Mouse (Mus musculus) thymus, postnatal 10 days (tissue): ENCODE results near the gene Aurkaip1.
A peak's percentile ranks its signal among the peaks of the same experiment; 100 is the strongest.
"Not testable (repeated sequence)": the region's sequence is repeated elsewhere in the genome, so short reads cannot be mapped to it uniquely, and the experiment has no call there.

Experiments
- DNase-seq, 2 experiments: peaks; one replicate each; pipeline ENCODE4 v3.0.0; 2021; ENCODE audit warnings: low spot score in 2 of 2

The Aurkaip1 gene

DNA sequence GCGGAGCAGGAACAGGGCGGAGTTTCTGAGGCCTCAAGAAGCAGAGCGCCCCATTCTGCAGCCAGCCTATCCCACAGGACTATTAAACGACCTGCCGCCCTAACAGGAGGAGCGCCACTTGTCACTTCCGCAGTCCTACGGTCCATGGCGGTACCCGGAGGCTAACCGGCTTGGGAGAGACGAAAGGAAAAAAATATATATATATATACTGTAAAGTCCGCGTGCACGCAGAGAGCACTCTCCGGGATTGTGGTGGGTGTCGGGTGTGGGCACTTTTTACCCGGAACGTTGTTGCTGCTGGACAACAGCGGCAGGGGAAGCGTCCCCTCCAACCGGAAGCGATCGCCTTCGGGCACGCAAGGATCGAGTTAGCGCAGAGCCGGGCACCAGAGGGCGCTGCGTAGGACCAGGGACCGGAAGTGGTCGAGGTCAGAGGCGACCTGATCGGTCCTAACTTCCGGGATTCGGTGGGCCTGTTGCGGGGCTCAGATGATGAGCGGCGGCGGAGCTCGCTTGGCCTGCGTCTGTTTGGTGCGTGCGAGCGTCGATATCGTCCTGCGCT is at the start of gene Aurkaip1:
Gene Aurkaip1, plus strand, starts transcription at position 68 of the 562 bp plus-strand sequence.
- DNase-seq = peak; percentile 92 to 96

- DNase-seq = no peak
Measured at GRCm38 (mm10) chr4:155783486-155784080, 47.5 kb upstream of the Aurkaip1 start.

- peak; percentile 38 to 66 for DNase-seq
Measured at GRCm38 (mm10) chr4:155784081-155784701, 46.9 kb upstream of the Aurkaip1 start.

GRCm38 (mm10) chr4:155785246-155785645 is 45.8 kb upstream of the Aurkaip1 start:
- no peak for DNase-seq

DNA sequence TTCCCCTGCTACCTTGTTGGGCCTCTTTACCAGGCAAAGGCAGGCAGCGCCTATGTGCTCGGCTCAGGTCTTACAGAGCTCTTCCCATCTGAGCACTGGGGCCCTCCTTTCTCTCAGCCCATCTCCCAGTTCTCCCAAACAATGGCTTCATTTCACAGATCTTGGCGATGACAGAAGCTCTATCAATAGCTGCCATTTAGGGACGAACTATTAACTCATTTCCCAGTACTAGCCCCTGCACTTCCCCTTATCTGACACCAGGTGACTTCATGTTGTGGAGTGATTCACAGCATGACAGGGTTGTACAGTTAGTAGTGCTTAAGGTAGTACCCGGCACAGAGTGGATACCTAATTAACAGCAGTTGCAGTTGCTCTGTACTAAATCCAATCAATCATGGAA is 45.3 kb upstream of the Aurkaip1 start, which contains the start of gene Tmem88b:
Gene Tmem88b, minus strand, starts transcription at position 56 of the 400 bp plus-strand sequence.
- DNase-seq = no peak

- DNase-seq = no peak
Measured at GRCm38 (mm10) chr4:155788300-155788699, 42.8 kb upstream of the Aurkaip1 start.

- DNase-seq = not testable (repeated sequence)
Measured at GRCm38 (mm10) chr4:155788833-155789232, 42.2 kb upstream of the Aurkaip1 start.

GRCm38 (mm10) chr4:155790021-155790489 is 41.0 kb upstream of the Aurkaip1 start, which contains the start of gene Ankrd65:
Gene Ankrd65 (plus strand): TSS chr4:155790439.
- no peak for DNase-seq

- DNase-seq = no peak
Measured at GRCm38 (mm10) chr4:155790650-155791161, 40.4 kb upstream of the Aurkaip1 start.

DNA sequence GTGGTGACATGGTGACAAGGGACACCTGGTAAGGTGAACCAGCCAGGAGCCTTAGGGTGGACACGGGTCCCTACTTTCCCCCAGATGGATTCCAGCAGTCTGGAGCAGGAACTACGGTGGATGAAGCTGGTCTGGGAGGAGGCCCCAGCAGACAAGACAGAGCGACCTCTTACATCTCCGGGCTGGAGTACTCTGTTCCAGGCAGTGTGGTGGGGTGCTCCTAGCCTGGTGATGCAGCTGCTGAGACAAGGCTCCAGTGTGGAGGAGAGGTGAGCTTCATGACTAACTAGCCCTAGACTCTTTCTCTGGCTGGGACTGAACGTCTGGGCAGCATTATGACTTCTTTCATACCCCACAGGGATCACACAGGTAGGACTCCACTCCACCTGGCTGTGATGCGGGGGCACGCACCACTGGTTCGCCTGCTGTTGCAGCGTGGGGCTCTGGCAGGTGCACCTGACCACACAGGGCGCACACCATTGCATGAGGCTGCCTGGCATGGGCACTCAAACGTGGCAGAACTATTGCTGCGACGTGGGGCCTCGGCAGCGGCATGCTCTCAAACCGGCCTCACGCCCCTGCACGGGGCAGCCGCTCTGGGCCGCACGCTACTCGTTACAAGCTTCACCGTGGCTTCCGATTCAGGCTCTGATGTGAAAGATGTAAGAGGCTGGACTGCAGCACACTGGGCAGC is 39.7 kb upstream of the Aurkaip1 start:
- DNase-seq = no peak

GRCm38 (mm10) chr4:155793730-155794129 is 37.3 kb upstream of the Aurkaip1 start:
- no peak for DNase-seq

DNA sequence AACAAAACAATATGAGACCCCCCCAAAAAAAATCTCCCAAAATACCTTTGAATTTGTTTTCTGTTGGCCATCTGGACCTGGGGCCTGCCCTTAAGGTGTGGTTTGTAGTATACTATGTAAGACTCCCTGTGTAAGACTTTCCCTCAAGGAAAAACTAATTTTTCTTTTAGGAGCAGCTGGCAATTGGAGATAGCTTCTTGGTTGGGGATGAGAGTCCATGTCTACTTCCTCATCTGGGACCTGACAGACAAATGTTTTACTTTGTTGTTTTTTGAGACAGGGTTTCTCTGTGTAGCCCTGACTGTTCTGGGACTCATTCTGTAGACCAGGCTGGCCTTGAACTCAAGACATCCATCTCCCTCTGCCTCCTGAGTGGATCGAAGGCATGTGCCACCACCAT is 29.0 kb upstream of the Aurkaip1 start:
- no peak for DNase-seq

DNA sequence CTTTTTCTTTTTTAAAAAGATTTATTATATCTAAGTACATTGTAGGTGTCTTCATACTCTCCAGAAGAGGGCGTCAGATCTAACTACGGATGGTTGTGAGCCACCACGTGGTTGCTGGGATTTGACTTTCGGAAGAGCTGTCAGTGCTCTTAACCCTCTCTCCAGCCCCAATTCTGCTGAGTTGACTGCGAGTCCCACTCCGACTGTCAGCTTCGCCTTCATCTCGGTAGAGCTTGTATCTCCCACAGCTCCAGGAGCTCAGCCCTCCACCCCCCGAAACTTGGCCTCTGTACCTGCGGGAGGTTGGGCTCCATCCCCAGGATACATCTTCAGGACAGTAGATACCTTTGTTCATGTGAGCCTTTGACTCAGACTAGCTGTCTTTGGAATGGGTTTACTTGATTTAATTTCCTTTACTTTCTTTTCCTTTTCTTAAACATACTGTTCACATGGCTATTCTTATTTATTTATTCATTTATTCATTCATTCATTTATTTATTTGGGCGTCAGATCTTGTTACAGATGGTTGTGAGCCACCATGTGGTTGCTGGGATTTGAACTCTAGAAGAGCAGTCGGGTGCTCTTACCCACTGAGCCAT is 28.2 kb upstream of the Aurkaip1 start, which contains the start of gene Mrpl20:
Gene Mrpl20, plus strand, starts transcription at position 138 of the 599 bp plus-strand sequence.
- DNase-seq = no peak

GRCm38 (mm10) chr4:155803340-155804041 is 27.6 kb upstream of the Aurkaip1 start:
- DNase-seq = peak; percentile 94 to 98

- DNase-seq = no peak
Measured at GRCm38 (mm10) chr4:155807841-155808240, 23.2 kb upstream of the Aurkaip1 start.

DNA sequence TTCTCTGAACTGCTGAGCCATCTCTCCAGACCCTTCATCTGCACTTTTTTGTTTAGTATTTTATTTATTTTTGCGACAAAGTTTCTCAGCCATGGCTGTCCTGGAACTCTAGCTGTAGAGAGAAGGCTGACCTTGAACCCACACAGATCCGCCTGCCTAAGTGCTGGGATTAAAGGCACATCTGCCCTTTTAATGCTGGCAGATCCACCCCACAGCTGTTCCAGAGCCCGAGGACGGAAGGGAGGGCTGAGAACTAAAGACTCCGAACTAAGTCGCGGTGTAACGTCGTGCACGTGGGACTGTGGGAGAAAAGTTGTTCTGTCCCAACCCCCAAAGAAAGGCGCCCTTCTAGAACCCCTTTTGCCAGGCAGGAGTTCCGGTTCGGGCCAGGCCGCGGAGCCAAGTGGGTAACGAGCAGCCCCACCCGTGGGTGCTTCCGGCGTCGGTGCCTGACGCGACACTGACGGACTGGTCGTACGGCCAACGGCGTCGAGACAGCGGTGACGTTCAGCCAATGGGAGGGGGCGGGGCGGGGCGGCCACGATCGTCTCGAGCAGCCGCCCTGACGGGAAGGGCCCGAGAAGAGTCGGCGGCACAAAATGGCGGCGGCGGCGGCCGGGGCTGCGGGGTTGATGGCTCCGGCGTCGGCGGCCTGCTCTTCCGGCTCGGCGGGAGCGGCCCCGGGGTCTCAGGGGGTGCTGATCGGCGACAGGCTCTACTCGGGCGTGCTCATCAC is 19.0 kb upstream of the Aurkaip1 start, which contains the start of gene Ccnl2:
Gene Ccnl2, plus strand, starts transcription at position 561 of the 736 bp plus-strand sequence.
- peak; percentile 90 to 93 for DNase-seq

DNA sequence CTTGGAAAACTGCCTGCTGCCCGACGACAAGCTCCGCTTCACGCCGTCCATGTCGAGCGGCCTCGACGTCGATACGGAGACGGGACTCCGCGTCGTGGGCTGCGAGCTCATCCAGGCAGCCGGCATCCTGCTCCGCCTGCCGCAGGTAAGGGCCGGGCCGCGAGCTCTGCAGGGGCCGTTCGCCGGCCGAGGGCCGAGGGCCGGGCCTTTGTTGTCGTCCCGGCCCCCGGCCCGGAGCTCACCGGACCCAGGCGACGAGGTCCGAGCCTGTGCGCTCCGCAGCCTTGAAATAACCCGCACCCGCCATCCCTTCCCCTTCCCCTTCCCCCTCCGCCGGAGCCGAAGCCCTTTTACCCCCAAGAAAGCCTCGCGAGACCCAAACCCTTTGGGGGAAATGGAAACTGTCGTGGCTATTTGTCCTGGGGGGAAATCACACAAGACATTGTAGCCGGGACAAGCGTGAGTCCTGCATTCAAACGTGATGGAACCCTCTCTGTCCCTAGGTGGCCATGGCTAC is 18.3 kb upstream of the Aurkaip1 start:
- peak; percentile 22 to 36 for DNase-seq

DNA sequence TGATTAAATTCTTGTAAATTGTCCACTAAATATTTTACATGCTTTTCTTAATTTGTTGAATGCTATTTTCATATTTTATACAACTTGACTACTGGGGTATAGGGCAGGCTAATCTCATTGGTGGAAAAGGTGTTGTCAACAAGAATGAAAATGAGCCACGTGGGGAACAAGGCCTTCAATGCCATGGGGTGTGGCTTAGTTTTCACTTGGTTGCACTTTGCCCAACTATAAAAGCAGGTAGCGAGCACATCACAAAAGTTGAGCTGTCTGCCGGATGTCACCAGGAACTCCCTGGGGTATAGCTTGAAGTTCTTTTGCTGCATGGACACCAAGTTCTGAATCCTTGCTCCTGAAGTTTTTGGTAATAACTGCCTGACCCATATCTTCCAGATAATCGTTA is 13.5 kb upstream of the Aurkaip1 start:
- no peak for DNase-seq

DNA sequence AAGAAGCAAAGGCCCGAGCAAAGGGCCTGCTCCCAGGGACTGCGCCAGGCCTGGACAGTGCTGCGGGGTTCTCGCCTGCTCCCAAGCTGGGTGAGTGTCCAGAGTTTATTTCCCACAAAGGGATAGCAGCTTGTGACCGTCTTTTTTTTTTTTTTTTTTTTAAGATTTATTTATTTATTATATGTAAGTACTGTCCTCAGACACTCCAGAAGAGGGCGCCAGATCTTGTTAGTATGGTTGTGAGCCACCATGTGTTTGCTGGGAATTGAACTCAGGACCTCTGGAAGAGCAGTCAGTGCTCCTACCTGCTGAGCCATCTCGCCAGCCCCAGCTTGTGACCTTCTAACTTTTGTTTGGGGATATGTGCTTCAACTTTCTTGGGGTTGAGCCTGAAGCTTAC is 10.0 kb upstream of the Aurkaip1 start:
- no peak for DNase-seq

DNA sequence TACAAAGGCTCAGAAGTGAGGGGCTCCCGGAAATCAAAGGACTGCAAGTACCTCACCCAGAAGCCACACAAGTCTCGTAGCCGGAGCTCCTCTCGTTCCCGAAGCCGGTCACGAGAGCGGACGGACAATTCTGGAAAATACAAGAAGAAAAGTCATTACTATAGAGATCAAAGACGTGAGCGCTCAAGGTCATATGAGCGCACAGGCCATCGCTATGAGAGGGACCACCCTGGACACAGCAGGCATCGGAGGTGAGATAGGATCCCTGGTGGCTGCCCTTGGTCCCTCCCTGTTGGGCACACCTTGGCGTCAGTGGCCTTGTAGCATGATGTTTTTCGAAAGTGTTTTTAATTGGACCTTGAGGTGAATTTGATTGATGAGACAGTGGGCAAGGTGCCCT is 7.6 kb upstream of the Aurkaip1 start:
- no peak for DNase-seq
